Mouse (Mus musculus) forebrain, embryonic 14.5 days (tissue): ENCODE results near the gene Ddx55. TPM values are rescaled to one million over a fixed set of nuclear protein-coding genes. Genes with fewer than 3 reads are reported as not detected.
A peak's percentile ranks its signal among the peaks of the same experiment; 100 is the strongest.

Source experiments
- ATAC-seq: fragments of 200-750 bp; cut with Nextera tagmentation; 2 replicates; pipeline ENCODE4 v1.8.0; 2017; ENCODE audit warnings: mild to moderate bottlenecking, moderate library complexity
- DNase-seq: peaks from one replicate; pipeline ENCODE4 v3.0.0-alpha.2; 2015; ENCODE audit warnings: low spot score
- H3K27ac ChIP-seq: fragments of 300-500 bp; sonication (generic); 2 replicates; pipeline ENCODE4 v1.5.1; 2014; ENCODE audit warnings: low read depth, mild to moderate bottlenecking, control low read depth, low read length, moderate library complexity
- H3K27me3 ChIP-seq: fragments of 300-500 bp; sonication (generic); replicated peaks from 2 replicates; pipeline ENCODE4 v1.6.1; 2014; ENCODE audit warnings: low read length, control low read depth, mixed read lengths; ENCODE audit not compliant: control insufficient read depth, insufficient read depth
- H3K36me3 ChIP-seq: fragments of 300-500 bp; sonication (generic); 2 replicates; pipeline ENCODE4 v1.6.1; 2014; ENCODE audit warnings: low read length, control low read depth; ENCODE audit not compliant: control insufficient read depth, insufficient read depth
- H3K4me1 ChIP-seq: fragments of 300-500 bp; sonication (generic); 2 replicates; pipeline ENCODE4 v1.6.1; 2014; ENCODE audit warnings: antibody characterized with exemption, low read length, control low read depth; ENCODE audit not compliant: control insufficient read depth, insufficient read depth
- H3K4me2 ChIP-seq: fragments of 300-500 bp; sonication (generic); 2 replicates; pipeline ENCODE4 v1.6.1; 2014; ENCODE audit warnings: mild to moderate bottlenecking, control low read depth, low read length
- H3K4me3 ChIP-seq: fragments of 300-500 bp; sonication (generic); 2 replicates; pipeline ENCODE4 v1.5.1; 2014; ENCODE audit warnings: low read depth, low read length, control low read depth
- H3K9ac ChIP-seq: fragments of 300-500 bp; sonication (generic); 2 replicates; pipeline ENCODE4 v1.6.1; 2014; ENCODE audit warnings: mild to moderate bottlenecking, low read length, control low read depth, moderate library complexity
- H3K9me3 ChIP-seq: fragments of 300-500 bp; sonication (generic); replicated peaks from 2 replicates; pipeline ENCODE4 v1.6.1; 2016; ENCODE audit warnings: low read length, control low read depth, mixed read lengths; ENCODE audit not compliant: control insufficient read depth
- WGBS: fragments of 180-500 bp; shearing (Covaris S2); extraction: QIAGEN DNeasy Blood & Tissue Kit; methylation state at CpG from one replicate; pipeline ENCODE4 v1.1.7; 2014; 5-methylcytosine and 5-hydroxymethylcytosine counted together
- polyA plus RNA-seq: library from polyadenylated mRNA; unstranded; fragments of >200 nt; fragmentation: Nextera tagmentation; extraction: Ambion mirVana; gene quantifications from 2 replicates; pipeline ENCODE4 v1.2.1, GENCODE M21; 2014

Gene Ddx55
- polyA plus RNA-seq, 1 experiment from 2014 or later = 16.8 TPM

GRCm38 (mm10) chr5:124521588-124521987, 31.1 kb upstream of the Ddx55 start:
- Histone ChIP-seq H3K4me1 (no peaks in the 10 kb centered on the region), H3K36me3 (peaks cover 9% of the 10 kb centered on the region), H3K4me3 (no peak overlapping the region), H3K9me3 (no peaks in the 10 kb centered on the region), H3K27ac (no peak overlapping the region), H3K9ac (no peak overlapping the region), H3K4me2 (no peak overlapping the region), H3K27me3 (no peaks in the 10 kb centered on the region)
- DNase-seq (no peak), ATAC-seq (no peak)
- WGBS = 88% methylated on average over 4 of the region's 4 CpGs

- no peak overlapping the region for H3K9ac ChIP-seq
- no peak overlapping the region for H3K27ac ChIP-seq
- no peaks in the 10 kb centered on the region for H3K9me3 ChIP-seq
- WGBS = 93% methylated on average over 8 of the region's 8 CpGs
- no peak overlapping the region for H3K4me2 ChIP-seq
- no peak overlapping the region for H3K4me3 ChIP-seq
- no peaks in the 10 kb centered on the region for H3K4me1 ChIP-seq
- DNase-seq = no peak
- peaks cover 9% of the 10 kb centered on the region for H3K36me3 ChIP-seq
- H3K27me3 ChIP-seq = no peaks in the 10 kb centered on the region
- ATAC-seq = no peak
Observed at GRCm38 (mm10) chr5:124523032-124523431, 29.6 kb upstream of the Ddx55 start.

GRCm38 (mm10) chr5:124524943-124525342, 27.7 kb upstream of the Ddx55 start:
- 92% methylated on average over 5 of the region's 5 CpGs for WGBS
- Histone ChIP-seq H3K9ac (no peak overlapping the region), H3K36me3 (peaks cover 9% of the 10 kb centered on the region), H3K9me3 (no peaks in the 10 kb centered on the region), H3K27ac (no peak overlapping the region), H3K4me1 (no peaks in the 10 kb centered on the region; the same call in 1 of the 2 replicates), H3K27me3 (no peaks in the 10 kb centered on the region), H3K4me2 (no peak overlapping the region), H3K4me3 (no peak overlapping the region)
- no peak for DNase-seq
- ATAC-seq = no peak

DNA sequence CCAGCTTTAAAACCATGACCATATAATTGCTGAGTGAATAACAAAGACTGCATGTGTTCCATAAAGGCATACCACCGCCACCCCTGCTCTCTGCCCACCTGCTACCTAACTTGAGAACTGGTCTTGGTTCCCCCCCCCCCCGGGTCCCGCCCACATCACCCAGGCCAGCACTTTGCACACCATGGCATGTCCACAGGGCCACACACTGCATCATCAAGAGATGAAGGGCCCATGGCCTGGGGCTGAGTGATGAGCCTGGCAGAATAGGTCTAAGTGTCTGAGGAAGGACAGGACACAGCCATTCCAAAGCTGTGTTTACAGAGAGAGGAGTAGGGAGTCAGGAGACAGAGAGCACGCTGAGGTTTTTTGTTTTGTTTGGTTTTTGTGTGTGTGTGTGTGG, 24.3 kb upstream of the Ddx55 start:
- Histone ChIP-seq H3K4me2 (peak overlapping the region; percentile 60; the same call in 1 of the 2 replicates), H3K9me3 (no peaks in the 10 kb centered on the region), H3K9ac (no peak overlapping the region; the same call in 1 of the 2 replicates), H3K4me1 (peaks cover 6% of the 10 kb centered on the region; the same call in 1 of the 2 replicates), H3K27ac (no peak overlapping the region), H3K4me3 (no peak overlapping the region), H3K27me3 (no peaks in the 10 kb centered on the region), H3K36me3 (no peaks in the 10 kb centered on the region)
- ATAC-seq (no peak), DNase-seq (no peak)
- 78% methylated on average over 4 of the region's 4 CpGs for WGBS

GRCm38 (mm10) chr5:124528791-124529190, 23.9 kb upstream of the Ddx55 start:
- Histone ChIP-seq H3K36me3 (no peaks in the 10 kb centered on the region), H3K4me3 (no peak overlapping the region)

DNA sequence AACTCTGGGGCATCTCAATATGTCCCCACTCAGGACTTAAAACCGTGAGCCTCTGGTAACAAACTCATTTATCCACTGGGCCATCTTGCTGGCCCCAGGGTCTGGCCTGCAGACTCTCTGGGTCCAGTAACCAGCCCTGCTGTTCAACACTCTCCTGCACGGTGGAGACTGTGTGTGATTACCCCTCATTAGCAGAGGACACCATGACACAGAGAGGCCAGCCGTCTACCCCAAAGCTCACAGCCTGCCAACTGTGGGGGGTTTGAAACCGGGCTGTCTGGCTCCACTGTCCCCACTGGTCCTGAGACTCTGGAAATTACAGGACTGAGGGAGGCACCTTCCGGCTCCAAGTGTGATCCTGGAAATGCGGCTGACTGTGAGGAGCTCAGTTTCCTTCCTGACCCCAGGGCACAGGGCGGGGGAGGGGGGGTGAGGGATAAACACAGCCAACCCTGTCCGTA, 23.4 kb upstream of the Ddx55 start:
- Histone ChIP-seq H3K27ac (0 out of 2 replicates have a peak overlapping the region, but pooled peaks have one; percentile 18), H3K4me1 (peaks cover 6% of the 10 kb centered on the region; the same call in 1 of the 2 replicates), H3K9me3 (no peaks in the 10 kb centered on the region), H3K4me2 (peak overlapping the region; percentile 60), H3K9ac (peak overlapping the region; percentile 32), H3K4me3 (0 out of 2 replicates have a peak overlapping the region, but pooled peaks have one; percentile 72), H3K36me3 (no peaks in the 10 kb centered on the region), H3K27me3 (no peaks in the 10 kb centered on the region)
- DNase-seq (no peak), ATAC-seq (no peak)
- 49% methylated on average over 8 of the region's 8 CpGs for WGBS

More at GRCm38 (mm10) chr5:124528791-124529190, 23.9 kb upstream of the Ddx55 start:
- no peaks in the 10 kb centered on the region for H3K9me3 ChIP-seq
- ATAC-seq = no peak
- peaks cover 6% of the 10 kb centered on the region; the same call in 1 of the 2 replicates for H3K4me1 ChIP-seq
- H3K27me3 ChIP-seq = no peaks in the 10 kb centered on the region
- WGBS = 51% methylated on average over 9 of the region's 9 CpGs
- H3K27ac ChIP-seq = 0 out of 2 replicates have a peak overlapping the region, but pooled peaks have one; percentile 18
- H3K9ac ChIP-seq = peak overlapping the region; percentile 32
- no peak for DNase-seq
- peak overlapping the region; percentile 60; the same call in 1 of the 2 replicates for H3K4me2 ChIP-seq

- Histone ChIP-seq H3K9ac (peak overlapping the region; percentile 81; the same call in 1 of the 2 replicates), H3K27ac (0 out of 2 replicates have a peak overlapping the region, but pooled peaks have one; percentile 18)
Observed at GRCm38 (mm10) chr5:124529697-124530096, 23.0 kb upstream of the Ddx55 start.

GRCm38 (mm10) chr5:124530655-124531582, 21.7 kb upstream of the Ddx55 start, which contains the start of gene Rilpl1:
TSS of gene Rilpl1 (minus strand) at chr5:124531391.
- H3K4me1 ChIP-seq = peaks cover 6% of the 10 kb centered on the region; the same call in 1 of the 2 replicates
- WGBS = under 1% methylated on average over 84 of the region's 96 CpGs
- peak within 1 kb of the TSS; percentile 60; the same call in 1 of the 2 replicates for H3K27ac ChIP-seq
- peak within 1 kb of the TSS; percentile 72 for H3K4me3 ChIP-seq
- H3K27me3 ChIP-seq = no peaks in the 10 kb centered on the region
- H3K36me3 ChIP-seq = no peaks in the 10 kb centered on the region
- ATAC-seq (peak; percentile 95), DNase-seq (peak; percentile 91)
- no peaks in the 10 kb centered on the region for H3K9me3 ChIP-seq
- H3K9ac ChIP-seq = peak within 1 kb of the TSS; percentile 81
- peak within 1 kb of the TSS; percentile 60 for H3K4me2 ChIP-seq

More at GRCm38 (mm10) chr5:124529697-124530096, 23.0 kb upstream of the Ddx55 start:
- no peak for DNase-seq
- no peaks in the 10 kb centered on the region for H3K36me3 ChIP-seq
- no peaks in the 10 kb centered on the region for H3K9me3 ChIP-seq
- ATAC-seq = no peak
- H3K4me3 ChIP-seq = peak overlapping the region; percentile 72; the same call in 1 of the 2 replicates
- H3K4me2 ChIP-seq = peak overlapping the region; percentile 60
- 71% methylated on average over 8 of the region's 8 CpGs for WGBS
- peaks cover 6% of the 10 kb centered on the region; the same call in 1 of the 2 replicates for H3K4me1 ChIP-seq
- H3K27me3 ChIP-seq = no peaks in the 10 kb centered on the region
